Mouse (Mus musculus) CH12.LX (cell line): ENCODE measurements around the gene AI854703.

Experiments
- MAFK ChIP-seq: IDR thresholded peaks from 2 replicates; pipeline ENCODE4 v1.6.1; 2011; ENCODE audit warnings: low read length, improper control_type of control experiment; ENCODE audit not compliant: insufficient replicate concordance
- ZNF384 ChIP-seq: IDR thresholded peaks from 2 replicates; pipeline ENCODE4 v1.6.1; 2012; ENCODE audit warnings: low read depth, low read length, improper control_type of control experiment, inconsistent platforms

- no peak for TF ChIP-seq ZNF384
- TF ChIP-seq MAFK: no peak
Measured at GRCm38 (mm10) chr6:48665471-48665870, 38.9 kb downstream of the AI854703 start.
